Mouse (Mus musculus) MEL (cell line): ENCODE data around the gene AC170998.1. TPM values are rescaled to one million over a fixed set of nuclear protein-coding genes. Genes with fewer than 3 reads are reported as not detected.

Source experiments
- DNase-seq: peaks from one replicate; pipeline ENCODE4 v3.0.0; 2011; ENCODE audit warnings: low read depth, low spot score
- H3K27ac ChIP-seq: 2 replicates; pipeline ENCODE4 v1.5.1; 2012; ENCODE audit warnings: low read depth, mild to moderate bottlenecking, control low read depth, low read length, moderate library complexity; ENCODE audit not compliant: control insufficient read depth
- H3K27me3 ChIP-seq, 2 experiments: fragments of 150-350 bp in 1 of 2; sonication (generic) in 1 of 2; 2 replicates each; pipeline ENCODE4 v1.6.1; 2012; ENCODE audit warnings: low read length in 2 of 2, mild to moderate bottlenecking in 2 of 2, improper control_type of control experiment in 1 of 2, moderate library complexity in 1 of 2; ENCODE audit not compliant: insufficient read depth in 2 of 2, control insufficient read depth in 1 of 2
- H3K36me3 ChIP-seq, 2 experiments: 2 replicates each; pipeline ENCODE4 v1.6.1; 2012 to 2014; ENCODE audit warnings: low read length in 2 of 2, improper control_type of control experiment in 1 of 2, inconsistent platforms in 1 of 2, mild to moderate bottlenecking in 1 of 2; ENCODE audit not compliant: insufficient read depth in 2 of 2, control insufficient read depth in 1 of 2
- H3K4me1 ChIP-seq, 2 experiments: fragments of 150-350 bp in 1 of 2; sonication (generic) in 1 of 2; 2 replicates each; pipeline ENCODE4 v1.6.1; 2012; ENCODE audit warnings: low read length in 2 of 2, improper control_type of control experiment in 1 of 2, mild to moderate bottlenecking in 1 of 2; ENCODE audit not compliant: insufficient read depth in 2 of 2, control insufficient read depth in 1 of 2
- H3K4me3 ChIP-seq, 2 experiments: fragments of 150-350 bp in 1 of 2; sonication (generic) in 1 of 2; 2 replicates each; pipeline ENCODE4 v1.5.1; 2012; ENCODE audit warnings: low read depth in 2 of 2, low read length in 2 of 2, mild to moderate bottlenecking in 2 of 2, moderate library complexity in 2 of 2, control low read depth in 1 of 2, improper control_type of control experiment in 1 of 2; ENCODE audit not compliant: control insufficient read depth in 1 of 2, insufficient read depth in 1 of 2
- H3K79me2 ChIP-seq: 2 replicates; pipeline ENCODE4 v1.6.1; 2012; ENCODE audit warnings: mild to moderate bottlenecking, low read length, moderate library complexity; ENCODE audit not compliant: control insufficient read depth, poor library complexity, insufficient read depth
- H3K9ac ChIP-seq: 2 replicates; pipeline ENCODE4 v1.6.1; 2012; ENCODE audit warnings: low read depth, mild to moderate bottlenecking, control low read depth, low read length, moderate library complexity; ENCODE audit not compliant: control insufficient read depth, poor library complexity, severe bottlenecking
- H3K9me3 ChIP-seq: fragments of 150-350 bp; sonication (generic); replicated peaks from 2 replicates; pipeline ENCODE4 v1.6.1; 2012; ENCODE audit warnings: mild to moderate bottlenecking, low read length, improper control_type of control experiment, moderate library complexity; ENCODE audit not compliant: insufficient read depth
- CHD1 ChIP-seq: IDR thresholded peaks from 2 replicates; pipeline ENCODE4 v1.6.1; 2012; ENCODE audit warnings: low read depth, mild to moderate bottlenecking, inconsistent platforms, low read length, improper control_type of control experiment
- CHD2 ChIP-seq: IDR thresholded peaks from 2 replicates; pipeline ENCODE4 v1.6.1; 2011; ENCODE audit warnings: low read length, improper control_type of control experiment
- CTCF ChIP-seq, 3 experiments: IDR thresholded peaks in 2 of 3; conservative IDR thresholded peaks in 1 of 3; 2 replicates each; pipeline ENCODE4 v1.5.1; 2011 to 2012; ENCODE audit warnings: low read length in 3 of 3, low read depth in 2 of 3, mild to moderate bottlenecking in 2 of 3, improper control_type of control experiment in 1 of 3, inconsistent platforms in 1 of 3, mixed read lengths in 1 of 3, moderate library complexity in 1 of 3; ENCODE audit not compliant: control insufficient read depth in 1 of 3, insufficient read depth in 1 of 3, poor library complexity in 1 of 3, severe bottlenecking in 1 of 3
- E2F4 ChIP-seq: IDR thresholded peaks from 2 replicates; pipeline ENCODE4 v1.6.1; 2011; ENCODE audit warnings: low read depth, low read length, improper control_type of control experiment, borderline replicate concordance
- ELF1 ChIP-seq: IDR thresholded peaks from 2 replicates; pipeline ENCODE4 v1.6.1; 2014; ENCODE audit warnings: low read depth, mild to moderate bottlenecking, inconsistent platforms, low read length, improper control_type of control experiment, moderate library complexity
- GABPA ChIP-seq: IDR thresholded peaks from 2 replicates; pipeline ENCODE4 v1.6.1; 2012; ENCODE audit warnings: low read depth, mild to moderate bottlenecking, inconsistent platforms, low read length, improper control_type of control experiment, moderate library complexity
- JUND ChIP-seq: IDR thresholded peaks from 2 replicates; pipeline ENCODE4 v1.6.1; 2011; ENCODE audit warnings: low read depth, mild to moderate bottlenecking, improper control_type of control experiment, low read length
- MAFK ChIP-seq: IDR thresholded peaks from 2 replicates; pipeline ENCODE4 v1.6.1; 2011; ENCODE audit warnings: low read depth, mild to moderate bottlenecking, low read length, improper control_type of control experiment, borderline replicate concordance
- MAX ChIP-seq: IDR thresholded peaks from 2 replicates; pipeline ENCODE4 v1.6.1; 2011; ENCODE audit warnings: low read length, improper control_type of control experiment
- MEF2A ChIP-seq: IDR thresholded peaks from 2 replicates; pipeline ENCODE4 v1.6.1; 2014; ENCODE audit warnings: low read depth, mild to moderate bottlenecking, inconsistent platforms, low read length, improper control_type of control experiment; ENCODE audit not compliant: poor library complexity, insufficient replicate concordance, severe bottlenecking; ENCODE audit errors: extremely low read depth
- MYB ChIP-seq: IDR thresholded peaks from 2 replicates; pipeline ENCODE4 v1.6.1; 2011; ENCODE audit warnings: mild to moderate bottlenecking, low read depth, low read length, improper control_type of control experiment
- MYC ChIP-seq: IDR thresholded peaks from 2 replicates; pipeline ENCODE4 v1.6.1; 2011; ENCODE audit warnings: low read depth, mild to moderate bottlenecking, low read length, improper control_type of control experiment, moderate library complexity
- NRF1 ChIP-seq: IDR thresholded peaks from 2 replicates; pipeline ENCODE4 v1.6.1; 2014; ENCODE audit warnings: low read depth, mild to moderate bottlenecking, inconsistent platforms, low read length, improper control_type of control experiment, moderate library complexity; ENCODE audit not compliant: poor library complexity, insufficient read depth, severe bottlenecking
- POLR2A ChIP-seq, 2 experiments: IDR thresholded peaks; 2 replicates each; pipeline ENCODE4 v1.6.1; 2011 to 2012; ENCODE audit warnings: low read length in 2 of 2, mild to moderate bottlenecking in 2 of 2, control low read depth in 1 of 2, improper control_type of control experiment in 1 of 2, low read depth in 1 of 2, moderate library complexity in 1 of 2; ENCODE audit not compliant: control insufficient read depth in 1 of 2, insufficient read depth in 1 of 2, poor library complexity in 1 of 2
- POLR2AphosphoS2 ChIP-seq: IDR thresholded peaks from 2 replicates; pipeline ENCODE4 v1.6.1; 2011; ENCODE audit warnings: low read length, improper control_type of control experiment
- POLR2AphosphoS5 ChIP-seq: IDR thresholded peaks from 2 replicates; pipeline ENCODE4 v1.6.1; 2012; ENCODE audit warnings: low read depth, borderline replicate concordance, mild to moderate bottlenecking, inconsistent platforms, low read length, moderate library complexity, mixed read lengths
- RAD21 ChIP-seq: IDR thresholded peaks from 2 replicates; pipeline ENCODE4 v1.6.1; 2011; ENCODE audit warnings: mild to moderate bottlenecking, low read depth, low read length, improper control_type of control experiment
- SIN3A ChIP-seq: IDR thresholded peaks from 2 replicates; pipeline ENCODE4 v1.6.1; 2012; ENCODE audit warnings: low read length, improper control_type of control experiment, inconsistent platforms
- SMC3 ChIP-seq: IDR thresholded peaks from 2 replicates; pipeline ENCODE4 v1.6.1; 2011; ENCODE audit warnings: low read depth, low read length, improper control_type of control experiment
- TAL1 ChIP-seq: IDR thresholded peaks from 2 replicates; pipeline ENCODE4 v1.6.1; 2012; ENCODE audit warnings: mild to moderate bottlenecking, inconsistent platforms, low read length, moderate library complexity, mixed read lengths
- TBP ChIP-seq: IDR thresholded peaks from 2 replicates; pipeline ENCODE4 v1.8.0; 2011; ENCODE audit warnings: low read depth, low read length, improper control_type of control experiment
- UBTF ChIP-seq: IDR thresholded peaks from 2 replicates; pipeline ENCODE4 v1.6.1; 2012; ENCODE audit warnings: low read depth, mild to moderate bottlenecking, inconsistent platforms, low read length, improper control_type of control experiment, moderate library complexity, borderline replicate concordance; ENCODE audit not compliant: insufficient read depth
- USF1 ChIP-seq: IDR thresholded peaks from 2 replicates; pipeline ENCODE4 v1.6.1; 2014; ENCODE audit warnings: low read depth, mild to moderate bottlenecking, inconsistent platforms, low read length, improper control_type of control experiment, moderate library complexity
- ZC3H11A ChIP-seq: IDR thresholded peaks from 2 replicates; pipeline ENCODE4 v1.6.1; 2012; ENCODE audit warnings: low read depth, mild to moderate bottlenecking, inconsistent platforms, low read length, improper control_type of control experiment
- ZKSCAN1 ChIP-seq: IDR thresholded peaks from 2 replicates; pipeline ENCODE4 v1.6.1; 2012; ENCODE audit warnings: low read depth, mild to moderate bottlenecking, inconsistent platforms, low read length, improper control_type of control experiment, moderate library complexity
- ZNF384 ChIP-seq: IDR thresholded peaks from 2 replicates; pipeline ENCODE4 v1.6.1; 2012; ENCODE audit warnings: low read depth, mild to moderate bottlenecking, inconsistent platforms, low read length, improper control_type of control experiment
- polyA plus RNA-seq, 2 experiments: library from polyadenylated mRNA; stranded (reverse) in 1 of 2; unstranded in 1 of 2; fragments of >175 nt in 1 of 2; fragments of >200 nt in 1 of 2; gene quantifications; 2 replicates each; pipeline versions ENCODE4 v1.2.1 to v1.2.4; 2012; ENCODE audit warnings: low replicate concordance in 2 of 2, low read depth in 1 of 2; ENCODE audit not compliant: insufficient read length in 2 of 2, insufficient read depth in 1 of 2, missing spikeins in 1 of 2
- total RNA-seq: library from RNA; depleted of rRNA; stranded (reverse); fragments of 300-350 nt; gene quantifications from 2 replicates; pipeline ENCODE4 v1.2.3, GENCODE M21; 2012

The AC170998.1 gene
- total and polyA plus RNA-seq, 3 experiments, result 0.42 TPM; not detected in 1

DNA sequence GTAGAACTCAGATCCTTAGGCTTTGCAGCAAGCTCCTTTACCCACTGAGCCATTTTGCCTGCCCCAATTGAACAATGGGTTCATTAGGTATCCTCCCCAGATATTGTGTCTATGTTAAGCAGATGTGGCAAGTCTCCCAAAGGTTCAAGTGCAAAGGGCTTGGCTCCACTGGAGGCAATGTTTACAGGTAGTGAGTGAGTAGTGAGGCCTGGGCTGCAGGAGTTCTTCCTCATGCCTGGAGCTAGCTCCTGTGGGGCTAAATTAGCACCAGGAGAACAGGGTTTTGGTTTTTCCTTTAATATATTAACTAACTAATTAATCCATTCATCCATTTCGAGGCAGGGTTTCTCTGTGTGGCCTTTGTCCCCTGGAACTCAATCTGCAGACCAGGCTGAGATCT, 42.3 kb upstream of the AC170998.1 start:
- Histone ChIP-seq H3K4me3 (no peak overlapping the region), H3K27ac (no peak overlapping the region)
- no peak for TF ChIP-seq USF1
- TF ChIP-seq JUND, result no peak
- TF ChIP-seq POLR2AphosphoS2, result no peak
- TF ChIP-seq MEF2A, result no peak
- TF ChIP-seq CHD2, result no peak
- TF ChIP-seq POLR2AphosphoS5, result no peak
- TF ChIP-seq POLR2A (IDR thresholded peaks at IDR 0.05; ENCODE audit: control insufficient read depth in 1 of 2, insufficient read depth in 1 of 2, low read depth in 1 of 2, low read length in 2 of 2, poor library complexity in 1 of 2), result no peak
- no peak for TF ChIP-seq CHD1
- TF ChIP-seq ZC3H11A, result no peak
- no peak for TF ChIP-seq GABPA
- TF ChIP-seq ELF1, result no peak
- no peak for TF ChIP-seq NRF1
- no peak for TF ChIP-seq TAL1
- TF ChIP-seq MAX, result no peak
- no peak for TF ChIP-seq E2F4
- TF ChIP-seq SMC3, result no peak
- no peak for TF ChIP-seq SIN3A
- TF ChIP-seq TBP, result no peak
- TF ChIP-seq MYC, result no peak

DNA sequence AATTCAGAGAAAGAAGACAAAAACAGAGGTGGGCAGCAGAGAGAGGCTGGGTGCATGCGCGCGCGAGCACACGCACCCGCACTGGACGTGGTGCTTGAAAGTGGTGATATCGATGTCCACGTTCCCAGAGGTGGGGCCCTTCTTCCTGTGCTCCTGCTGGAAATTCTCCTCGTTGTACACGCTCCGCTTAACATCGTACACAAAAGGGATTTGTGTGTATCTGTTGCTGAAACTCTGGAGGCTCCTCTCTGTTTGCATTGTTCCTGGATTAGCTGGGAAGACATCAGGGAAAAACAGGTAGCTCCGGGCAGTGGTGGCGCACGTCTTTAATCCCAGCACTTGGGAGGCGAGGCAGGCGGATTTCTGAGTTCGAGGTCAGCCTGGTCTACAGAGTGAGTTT, 41.3 kb upstream of the AC170998.1 start:
- no peak overlapping the region for H3K9ac ChIP-seq
- H3K27ac ChIP-seq, result no peak overlapping the region
- peaks cover 2% of the 10 kb centered on the region; the same call in 1 of the 2 replicates for H3K79me2 ChIP-seq
- H3K4me3 ChIP-seq, result no peak overlapping the region
- H3K27me3 ChIP-seq, result no peaks in the 10 kb centered on the region
- H3K9me3 ChIP-seq, result no peaks in the 10 kb centered on the region
- H3K36me3 ChIP-seq, result peaks cover 0 to 10% of the 10 kb centered on the region in 2 experiments; a peak in 2 of 4 replicates
- TF ChIP-seq CTCF (IDR thresholded peaks at IDR 0.05 in 2 of 3, conservative IDR thresholded peaks at IDR 0.05 in 1 of 3; ENCODE audit: control insufficient read depth in 1 of 3, insufficient read depth in 1 of 3, low read depth in 2 of 3, low read length in 3 of 3, poor library complexity in 1 of 3, severe bottlenecking in 1 of 3), result no peak
- TF ChIP-seq SMC3, result no peak
- TF ChIP-seq ZNF384, result no peak
- TF ChIP-seq MAFK, result no peak
- TF ChIP-seq MYB, result no peak
- TF ChIP-seq E2F4, result no peak
- no peak for TF ChIP-seq ZKSCAN1
- no peak for TF ChIP-seq UBTF
- no peak for TF ChIP-seq CHD1
- no peak for TF ChIP-seq TAL1
- no peak for TF ChIP-seq RAD21
- TF ChIP-seq USF1, result no peak
- no peak for TF ChIP-seq JUND
- DNase-seq, result no peak
- H3K4me1 ChIP-seq, result peaks cover 0 to 7% of the 10 kb centered on the region in 2 experiments; a peak in 3 of 4 replicates

More for the DNA sequence above, 42.3 kb upstream of the AC170998.1 start:
- Histone ChIP-seq H3K4me1 (peaks cover 0 to 3% of the 10 kb centered on the region in 2 experiments; a peak in 2 of 4 replicates), H3K27me3 (no peaks in the 10 kb centered on the region), H3K9ac (no peak overlapping the region), H3K79me2 (no peaks in the 10 kb centered on the region), H3K36me3 (peaks cover 0 to 6% of the 10 kb centered on the region in 2 experiments; a peak in 2 of 4 replicates), H3K9me3 (no peaks in the 10 kb centered on the region)
- no peak for DNase-seq
